Mouse (Mus musculus): Measurements from ENCODE around the gene Strada. TPM values are rescaled to one million over a fixed set of nuclear protein-coding genes. Genes with fewer than 3 reads are reported as not detected.

The Strada gene
- total and polyA plus RNA-seq, 2 experiments from 2014 or later: 12.6 to 18.7 TPM

DNA sequence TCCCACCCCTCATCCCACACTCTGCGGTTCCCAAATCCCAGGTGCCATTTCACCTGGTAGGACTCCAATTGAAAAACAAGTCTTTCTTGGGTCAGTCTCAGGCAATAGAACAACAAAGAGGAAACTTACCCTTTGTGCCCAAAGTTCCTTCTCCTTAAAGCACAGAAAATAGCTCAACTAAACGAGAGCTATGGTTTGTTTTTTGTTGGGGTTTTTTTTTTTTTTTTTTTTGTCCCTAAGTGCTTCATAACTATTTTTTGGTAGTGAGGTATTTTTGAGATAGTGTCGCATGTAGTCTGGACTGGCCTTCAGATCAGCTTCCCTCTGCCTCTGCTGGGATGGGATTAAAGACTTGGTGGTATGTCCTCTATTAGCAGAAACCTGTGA, 7.8 kb downstream of the Strada start:
- ATAC-seq (ENCODE audit: insufficient read depth, low read depth): no peak
- TF ChIP-seq CTCF (IDR thresholded peaks at IDR 0.05; ENCODE audit: low read depth) (no peak), EP300 (IDR thresholded peaks at IDR 0.05; ENCODE audit: low read depth) (no peak)

DNA sequence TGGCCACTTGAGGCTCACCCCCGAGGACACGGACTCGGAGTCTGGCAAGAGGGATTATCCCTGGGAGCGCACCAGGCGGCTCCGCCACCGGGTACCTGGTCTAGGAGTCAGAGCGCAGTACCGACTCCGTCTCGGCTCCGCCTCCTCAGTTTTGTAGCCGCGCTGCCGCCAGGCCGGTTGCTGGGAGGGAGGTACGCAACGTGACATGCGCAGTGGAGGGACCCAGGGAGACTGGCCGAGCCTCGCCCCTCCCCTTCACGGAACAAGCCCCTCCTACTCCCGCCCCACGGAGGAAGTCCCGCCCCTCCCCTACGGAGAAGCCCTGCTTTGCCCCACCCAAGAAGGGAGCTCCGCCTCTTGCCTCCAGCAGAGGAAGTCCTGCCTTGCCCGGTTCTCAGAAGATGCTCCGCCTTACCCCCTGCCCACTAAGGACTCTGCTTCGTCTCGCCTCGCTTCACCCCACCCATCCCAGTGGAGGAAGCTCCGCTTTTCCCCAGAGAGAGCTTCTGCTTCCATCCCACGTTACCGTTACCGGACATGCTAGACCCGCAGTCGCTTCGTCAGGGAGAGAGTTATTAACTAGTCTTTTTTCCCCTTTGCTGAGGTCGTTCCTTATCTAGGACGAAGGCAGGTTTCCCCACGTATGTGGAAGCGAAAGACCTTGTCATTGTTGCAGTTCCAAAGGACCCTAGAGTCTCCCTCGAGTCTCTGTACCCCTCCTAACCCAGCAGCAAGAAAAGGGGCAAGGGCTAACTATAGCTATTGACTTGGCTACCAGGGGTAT, 8.4 kb downstream of the Strada start:
- Histone ChIP-seq H3K4me3 (ENCODE audit: low read depth, low read length) (peak overlapping the region; percentile 73), H3K36me3 (replicated peaks; ENCODE audit: control insufficient read depth, insufficient read depth, low read length) (peaks cover 23% of the 10 kb centered on the region), H3K9ac (replicated peaks; ENCODE audit: low read depth, low read length) (peak overlapping the region; percentile 69), H3K27me3 (ENCODE audit: control insufficient read depth, insufficient read depth, low read length) (no peaks in the 10 kb centered on the region), H3K4me2 (ENCODE audit: low read depth, low read length) (peak overlapping the region; percentile 76), H3K27ac (ENCODE audit: low read depth) (peak overlapping the region; percentile 80), H3K9me3 (replicated peaks; ENCODE audit: control insufficient read depth, low read length) (no peaks in the 10 kb centered on the region), H3K4me1 (ENCODE audit: control insufficient read depth, insufficient read depth) (peaks cover 4% of the 10 kb centered on the region)
- peak; percentile 98 for ATAC-seq (ENCODE audit: insufficient read depth, low read depth)
- peak; percentile 99 for DNase-seq (ENCODE audit: low spot score)
- under 1% methylated on average over 43 of the region's 44 CpGs for WGBS
- no peak; the same call in 1 of the 2 replicates for TF ChIP-seq CTCF (IDR thresholded peaks at IDR 0.05; ENCODE audit: low read depth)
- no peak for TF ChIP-seq EP300 (IDR thresholded peaks at IDR 0.05; ENCODE audit: low read depth)

More for the DNA sequence above, 7.8 kb downstream of the Strada start:
- Histone ChIP-seq H3K27me3 (ENCODE audit: control insufficient read depth, insufficient read depth, low read length) (no peaks in the 10 kb centered on the region), H3K9ac (replicated peaks; ENCODE audit: low read depth, low read length) (peak overlapping the region; percentile 62; the same call in 1 of the 2 replicates), H3K36me3 (replicated peaks; ENCODE audit: control insufficient read depth, insufficient read depth, low read length) (peaks cover 28% of the 10 kb centered on the region), H3K9me3 (replicated peaks; ENCODE audit: control insufficient read depth, low read length) (no peaks in the 10 kb centered on the region), H3K27ac (ENCODE audit: low read depth) (peak overlapping the region; percentile 80), H3K4me3 (ENCODE audit: low read depth, low read length) (peak overlapping the region; percentile 73), H3K4me1 (ENCODE audit: control insufficient read depth, insufficient read depth) (peaks cover 4% of the 10 kb centered on the region), H3K4me2 (ENCODE audit: low read depth, low read length) (peak overlapping the region; percentile 76)
- DNase-seq (ENCODE audit: low spot score): no peak
- 32% methylated on average over 3 of the region's 3 CpGs for WGBS

- Histone ChIP-seq H3K4me3 (ENCODE audit: low read depth, low read length) (peak overlapping the region; percentile 73), H3K4me2 (ENCODE audit: low read depth, low read length) (peak overlapping the region; percentile 76), H3K27ac (ENCODE audit: low read depth) (peak overlapping the region; percentile 78), H3K4me1 (ENCODE audit: control insufficient read depth, insufficient read depth) (peaks cover 4% of the 10 kb centered on the region), H3K9me3 (replicated peaks; ENCODE audit: control insufficient read depth, low read length) (no peaks in the 10 kb centered on the region), H3K27me3 (ENCODE audit: control insufficient read depth, insufficient read depth, low read length) (no peaks in the 10 kb centered on the region), H3K9ac (replicated peaks; ENCODE audit: low read depth, low read length) (peak overlapping the region; percentile 69), H3K36me3 (replicated peaks; ENCODE audit: control insufficient read depth, insufficient read depth, low read length) (peaks cover 15% of the 10 kb centered on the region)
- 10% methylated on average over 19 of the region's 19 CpGs for WGBS
- ATAC-seq (ENCODE audit: insufficient read depth, low read depth) (peak; percentile 39), DNase-seq (ENCODE audit: low spot score) (no peak)
- TF ChIP-seq EP300 (IDR thresholded peaks at IDR 0.05; ENCODE audit: low read depth) (no peak), CTCF (IDR thresholded peaks at IDR 0.05; ENCODE audit: low read depth) (no peak)
Observed at GRCm38 (mm10) chr11:106192657-106193370, 9.2 kb downstream of the Strada start.

GRCm38 (mm10) chr11:106192241-106192640, 9.7 kb downstream of the Strada start:
- 53% methylated on average over 5 of the region's 5 CpGs for WGBS
- Histone ChIP-seq H3K27me3 (ENCODE audit: control insufficient read depth, insufficient read depth, low read length) (no peaks in the 10 kb centered on the region), H3K4me2 (ENCODE audit: low read depth, low read length) (peak overlapping the region; percentile 76; the same call in 1 of the 2 replicates), H3K4me1 (ENCODE audit: control insufficient read depth, insufficient read depth) (peaks cover 4% of the 10 kb centered on the region), H3K9ac (replicated peaks; ENCODE audit: low read depth, low read length) (no peak overlapping the region), H3K9me3 (replicated peaks; ENCODE audit: control insufficient read depth, low read length) (no peaks in the 10 kb centered on the region), H3K4me3 (ENCODE audit: low read depth, low read length) (no peak overlapping the region), H3K36me3 (replicated peaks; ENCODE audit: control insufficient read depth, insufficient read depth, low read length) (peaks cover 9% of the 10 kb centered on the region), H3K27ac (ENCODE audit: low read depth) (no peak overlapping the region)
- ATAC-seq (ENCODE audit: insufficient read depth, low read depth) (no peak), DNase-seq (ENCODE audit: low spot score) (no peak)
- TF ChIP-seq EP300 (IDR thresholded peaks at IDR 0.05; ENCODE audit: low read depth): no peak
- no peak for TF ChIP-seq CTCF (IDR thresholded peaks at IDR 0.05; ENCODE audit: low read depth)

DNA sequence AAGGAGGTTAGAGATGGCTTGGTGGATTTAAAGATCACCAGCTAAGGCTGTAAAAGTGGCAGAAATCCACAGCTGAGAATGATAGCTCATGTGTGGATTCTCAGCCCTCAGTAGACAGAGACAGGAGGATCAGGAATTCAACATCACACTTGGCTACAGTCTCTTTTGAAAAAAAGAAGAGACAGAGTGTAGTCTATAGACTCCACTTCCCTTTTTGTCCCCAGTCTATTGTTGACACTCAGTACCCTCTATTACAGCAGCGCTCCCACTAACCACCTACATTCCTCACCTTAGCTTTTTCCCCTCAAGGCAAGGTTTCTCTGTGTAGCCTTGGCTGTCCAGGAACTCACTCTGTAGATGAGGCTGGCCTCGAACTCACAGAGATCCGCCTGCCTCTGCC, 10.3 kb downstream of the Strada start:
- H3K36me3 ChIP-seq (replicated peaks; ENCODE audit: control insufficient read depth, insufficient read depth, low read length): peaks cover 5% of the 10 kb centered on the region; the same call in 1 of the 2 replicates
- no peaks in the 10 kb centered on the region for H3K27me3 ChIP-seq (ENCODE audit: control insufficient read depth, insufficient read depth, low read length)
- H3K4me2 ChIP-seq (ENCODE audit: low read depth, low read length): no peak overlapping the region
- no peak overlapping the region for H3K9ac ChIP-seq (replicated peaks; ENCODE audit: low read depth, low read length)
- ATAC-seq (ENCODE audit: insufficient read depth, low read depth): no peak
- H3K4me1 ChIP-seq (ENCODE audit: control insufficient read depth, insufficient read depth): peaks cover 4% of the 10 kb centered on the region
- DNase-seq (ENCODE audit: low spot score): no peak
- WGBS: 91% methylated on average over 3 of the region's 3 CpGs
- H3K9me3 ChIP-seq (replicated peaks; ENCODE audit: control insufficient read depth, low read length): no peaks in the 10 kb centered on the region
- no peak overlapping the region for H3K4me3 ChIP-seq (ENCODE audit: low read depth, low read length)
- no peak overlapping the region for H3K27ac ChIP-seq (ENCODE audit: low read depth)
- TF ChIP-seq EP300 (IDR thresholded peaks at IDR 0.05; ENCODE audit: low read depth) (no peak), CTCF (IDR thresholded peaks at IDR 0.05; ENCODE audit: low read depth) (no peak)
